Mouse (Mus musculus): Measurements from ENCODE around the gene Mapk8.

Gene Mapk8

GRCm38 (mm10) chr14:33398065-33398860, 48.7 kb downstream of the Mapk8 start:
- no peak for DNase-seq (ENCODE audit: low read depth, low spot score)

- DNase-seq (ENCODE audit: low read depth, low spot score): no peak
Measured at GRCm38 (mm10) chr14:33380830-33381457, 66.0 kb downstream of the Mapk8 start.

- no peak for DNase-seq (ENCODE audit: low read depth, low spot score)
Measured at GRCm38 (mm10) chr14:33378723-33379122, 68.2 kb downstream of the Mapk8 start.

GRCm38 (mm10) chr14:33377211-33377610, 69.7 kb downstream of the Mapk8 start:
- no peak for DNase-seq (ENCODE audit: low read depth, low spot score)

GRCm38 (mm10) chr14:33374089-33374488, 72.9 kb downstream of the Mapk8 start:
- DNase-seq (ENCODE audit: low read depth, low spot score): no peak

- no peak for DNase-seq (ENCODE audit: low read depth, low spot score)
Measured at GRCm38 (mm10) chr14:33373271-33373670, 73.7 kb downstream of the Mapk8 start.

GRCm38 (mm10) chr14:33371248-33371647, 75.7 kb downstream of the Mapk8 start:
- DNase-seq (ENCODE audit: low read depth, low spot score): no peak

GRCm38 (mm10) chr14:33370056-33370455, 76.9 kb downstream of the Mapk8 start:
- DNase-seq (ENCODE audit: low read depth, low spot score): no peak

- no peak for DNase-seq (ENCODE audit: low read depth, low spot score)
Measured at GRCm38 (mm10) chr14:33369375-33369774, 77.6 kb downstream of the Mapk8 start.

GRCm38 (mm10) chr14:33366891-33367777, 79.8 kb downstream of the Mapk8 start:
- no peak for DNase-seq (ENCODE audit: low read depth, low spot score)

- no peak for DNase-seq (ENCODE audit: low read depth, low spot score)
Measured at GRCm38 (mm10) chr14:33364061-33364460, 82.9 kb downstream of the Mapk8 start.

- no peak for DNase-seq (ENCODE audit: low read depth, low spot score)
Measured at GRCm38 (mm10) chr14:33363611-33364010, 83.3 kb downstream of the Mapk8 start.

- DNase-seq (ENCODE audit: low read depth, low spot score): no peak
Measured at GRCm38 (mm10) chr14:33362807-33363206, 84.2 kb downstream of the Mapk8 start.

- DNase-seq (ENCODE audit: low read depth, low spot score): no peak
Measured at GRCm38 (mm10) chr14:33362122-33362521, 84.8 kb downstream of the Mapk8 start.

GRCm38 (mm10) chr14:33361546-33361945, 85.4 kb downstream of the Mapk8 start:
- no peak for DNase-seq (ENCODE audit: low read depth, low spot score)

GRCm38 (mm10) chr14:33358891-33359290, 88.1 kb downstream of the Mapk8 start:
- DNase-seq (ENCODE audit: low read depth, low spot score): no peak

GRCm38 (mm10) chr14:33357600-33358368, 89.2 kb downstream of the Mapk8 start:
- no peak for DNase-seq (ENCODE audit: low read depth, low spot score)

- no peak for DNase-seq (ENCODE audit: low read depth, low spot score)
Measured at GRCm38 (mm10) chr14:33355276-33355675, 91.7 kb downstream of the Mapk8 start.

- no peak for DNase-seq (ENCODE audit: low read depth, low spot score)
Measured at GRCm38 (mm10) chr14:33352890-33353289, 94.1 kb downstream of the Mapk8 start.

- DNase-seq (ENCODE audit: low read depth, low spot score): no peak
Measured at GRCm38 (mm10) chr14:33351984-33352722, 94.8 kb downstream of the Mapk8 start.

- DNase-seq (ENCODE audit: low read depth, low spot score): no peak
Measured at GRCm38 (mm10) chr14:33351019-33351418, 95.9 kb downstream of the Mapk8 start.
